Comparison of ENCODE assay signal across 10 mouse cellular contexts in genomic region chr4:53110356-53110755, GRCm38 (mm10). TPM values are rescaled to one million over a fixed set of nuclear protein-coding genes. Genes with fewer than 3 reads are reported as not detected.
DNase-seq lines count a peak whose midpoint lies in the region; ATAC-seq and TF ChIP-seq lines count a peak whose summit lies in the region.
"Had no signal": no experiment of that assay in that cellular context is flagged by ENCODE, and none has a peak within 500 bp of the region (broad histone marks: within the 10 kb centered on the region; RNA-seq: fewer than 3 reads in every experiment).

No protein-coding gene starts in this region.

- H3K9me3 ChIP-seq in MEL (replicated peaks; ENCODE audit: insufficient read depth, low read length): no peaks in the 10 kb centered on the region
- H3K9me3 ChIP-seq in forebrain, embryonic 16.5 days (ENCODE audit: control insufficient read depth, low read length): no peaks in the 10 kb centered on the region
- no peaks in the 10 kb centered on the region for H3K9me3 ChIP-seq in intestine, embryonic 16.5 days (ENCODE audit: control insufficient read depth, low read length)
- H3K9me3 ChIP-seq: heart, embryonic 15.5 days; liver, embryonic 13.5 days had no signal

- H3K9ac ChIP-seq in MEL (ENCODE audit: control insufficient read depth, low read depth, low read length, poor library complexity, severe bottlenecking): no peak overlapping the region
- H3K9ac ChIP-seq in forebrain, embryonic 16.5 days (replicated peaks; ENCODE audit: low read depth, low read length): no peak overlapping the region
- no peak overlapping the region for H3K9ac ChIP-seq in intestine, embryonic 16.5 days (ENCODE audit: low read depth, low read length)
- H3K9ac ChIP-seq: heart, embryonic 15.5 days; liver, embryonic 13.5 days had no signal

- peaks cover 18 to 20% of the 10 kb centered on the region in 2 experiments for H3K36me3 ChIP-seq in MEL (ENCODE audit: control insufficient read depth in 1 of 2, insufficient read depth in 2 of 2, low read length in 2 of 2)
- 0 out of 2 replicates have a peak, but pooled peaks cover 3% of the 10 kb centered on the region for H3K36me3 ChIP-seq in forebrain, embryonic 16.5 days (ENCODE audit: control insufficient read depth, insufficient read depth)
- no peaks in the 10 kb centered on the region for H3K36me3 ChIP-seq in intestine, embryonic 16.5 days (ENCODE audit: control insufficient read depth, insufficient read depth, low read length)
- H3K36me3 ChIP-seq: heart, embryonic 15.5 days had no signal

- TF ChIP-seq CTCF in MEL (IDR thresholded peaks at IDR 0.05 in 2 of 3, conservative IDR thresholded peaks at IDR 0.05 in 1 of 3; ENCODE audit: control insufficient read depth in 1 of 3, insufficient read depth in 1 of 3, low read depth in 2 of 3, low read length in 3 of 3, poor library complexity in 1 of 3, severe bottlenecking in 1 of 3): peak; percentile 41 to 81 (median 44)

- DNase-seq in layer of hippocampus, adult 11-12 months (ENCODE audit: low spot score): peak; percentile 43
- DNase-seq in layer of hippocampus, adult 9-10 months (ENCODE audit: low spot score): no peak
- peak; percentile 20 for DNase-seq in CD4-positive helper T cell, adult 2 months (ENCODE audit: low read depth, low spot score)
- peak; percentile 65 for DNase-seq in MEL (ENCODE audit: low read depth, low spot score)
- DNase-seq in adrenal gland, postnatal 14 days: no peak
- DNase-seq in layer of hippocampus, adult 8-10 months (ENCODE audit: low spot score in 2 of 2): no peak
- DNase-seq: liver, embryonic 13.5 days had no signal

- ATAC-seq in forebrain, embryonic 16.5 days: peak; percentile 53; the same call in 1 of the 2 replicates
- ATAC-seq in intestine, embryonic 16.5 days: no peak

- TF ChIP-seq RAD21 in MEL (IDR thresholded peaks at IDR 0.05; ENCODE audit: low read depth, low read length): peak; percentile 88

- TF ChIP-seq POLR2A in MEL (IDR thresholded peaks at IDR 0.05; ENCODE audit: control insufficient read depth in 1 of 2, insufficient read depth in 1 of 2, low read depth in 1 of 2, low read length in 2 of 2, poor library complexity in 1 of 2): no peak

- H3K4me3 ChIP-seq in MEL (ENCODE audit: control insufficient read depth in 1 of 2, insufficient read depth in 1 of 2, low read depth in 2 of 2, low read length in 2 of 2): no peak overlapping the region
- no peak overlapping the region for H3K4me3 ChIP-seq in forebrain, embryonic 16.5 days (replicated peaks; ENCODE audit: low read length)
- H3K4me3 ChIP-seq in intestine, embryonic 16.5 days (ENCODE audit: low read length): no peak overlapping the region
- H3K4me3 ChIP-seq: heart, embryonic 15.5 days; liver, embryonic 13.5 days had no signal

- WGBS in forebrain, embryonic 16.5 days: 25% methylated on average over 5 of the region's 5 CpGs
- WGBS in intestine, embryonic 16.5 days: 27% methylated on average over 5 of the region's 5 CpGs

- no peak overlapping the region for H3K4me2 ChIP-seq in forebrain, embryonic 16.5 days (ENCODE audit: low read length)
- H3K4me2 ChIP-seq in intestine, embryonic 16.5 days (ENCODE audit: low read depth, low read length): no peak overlapping the region
- H3K4me2 ChIP-seq: heart, embryonic 15.5 days; liver, embryonic 13.5 days had no signal

- no peak for TF ChIP-seq EP300 in MEL (IDR thresholded peaks at IDR 0.05; ENCODE audit: low read depth in 1 of 2, low read length in 2 of 2)

- H3K27ac ChIP-seq in MEL (ENCODE audit: control insufficient read depth, low read depth, low read length): no peak overlapping the region
- H3K27ac ChIP-seq in forebrain, embryonic 16.5 days (ENCODE audit: low read length): no peak overlapping the region
- H3K27ac ChIP-seq in intestine, embryonic 16.5 days (ENCODE audit: low read length): no peak overlapping the region
- H3K27ac ChIP-seq: heart, embryonic 15.5 days; liver, embryonic 13.5 days had no signal

- H3K4me1 ChIP-seq in MEL (ENCODE audit: control insufficient read depth in 1 of 2, insufficient read depth in 2 of 2, low read length in 2 of 2): peaks cover 9 to 15% of the 10 kb centered on the region in 2 experiments
- peaks cover 2% of the 10 kb centered on the region; the same call in 1 of the 2 replicates for H3K4me1 ChIP-seq in forebrain, embryonic 16.5 days (replicated peaks; ENCODE audit: control insufficient read depth, insufficient read depth, low read length)
- H3K4me1 ChIP-seq in intestine, embryonic 16.5 days (ENCODE audit: control insufficient read depth, insufficient read depth, low read length): no peaks in the 10 kb centered on the region

- no peaks in the 10 kb centered on the region for H3K27me3 ChIP-seq in MEL (ENCODE audit: control insufficient read depth in 1 of 2, insufficient read depth in 2 of 2, low read length in 2 of 2)
- no peaks in the 10 kb centered on the region for H3K27me3 ChIP-seq in forebrain, embryonic 16.5 days (replicated peaks; ENCODE audit: control insufficient read depth, insufficient read depth, low read length)
- H3K27me3 ChIP-seq in intestine, embryonic 16.5 days (replicated peaks; ENCODE audit: control insufficient read depth, insufficient read depth, low read length): no peaks in the 10 kb centered on the region
- H3K27me3 ChIP-seq: heart, embryonic 15.5 days; liver, embryonic 13.5 days had no signal

- no peaks in the 10 kb centered on the region for H3K79me2 ChIP-seq in MEL (ENCODE audit: control insufficient read depth, insufficient read depth, low read length, poor library complexity)

TF ChIP-seq in MEL, 35 proteins besides CTCF, POLR2A, EP300 and RAD21:
- TF ChIP-seq MEF2A (IDR thresholded peaks at IDR 0.05; ENCODE audit: extremely low read depth, insufficient replicate concordance, low read depth, low read length, poor library complexity, severe bottlenecking): no peak
- peak; percentile 86 for TF ChIP-seq SMC3 (IDR thresholded peaks at IDR 0.05; ENCODE audit: low read depth, low read length)
- TF ChIP-seq TCF12 (IDR thresholded peaks at IDR 0.05; ENCODE audit: low read depth, low read length): no peak
- TF ChIP-seq RCOR1 (IDR thresholded peaks at IDR 0.05; ENCODE audit: low read depth, low read length): no peak
- TF ChIP-seq SIN3A (IDR thresholded peaks at IDR 0.05; ENCODE audit: low read length): peak; percentile 32; the same call in 1 of the 2 replicates
- TF ChIP-seq ZC3H11A (IDR thresholded peaks at IDR 0.05; ENCODE audit: low read depth, low read length): peak; percentile 83

RNA-seq across cellular contexts. Expression of gene Abca1, which starts 49.3 kb away (rescaled TPM):
- 8.4 and 10.8 TPM in 2 replicates for total RNA-seq in MEL (2012; rRNA removed)
- 1 to 10 TPM in 1 of 2 experiments, not detected in 1; 9.0 TPM for polyA plus RNA-seq in MEL (2012; ENCODE audit: insufficient read depth in 1 of 2, insufficient read length in 2 of 2, low read depth in 1 of 2, low replicate concordance in 2 of 2, missing spikeins in 1 of 2)
- polyA plus RNA-seq in forebrain, embryonic 16.5 days (2015; fragmentation: Nextera tagmentation; extraction: Ambion mirVana): 8.9 and 11.7 TPM in 2 replicates
- 164 and 209 TPM in 2 replicates for total RNA-seq in adrenal gland, postnatal 14 days (2021)
- 10 to 100 TPM; 23.5 to 37.9 (median 28.2) TPM for total RNA-seq in layer of hippocampus, adult 8-10 months (2022)
- 2.3 and 2.4 TPM in 2 replicates for polyA plus RNA-seq in intestine, embryonic 16.5 days (2015; fragmentation: Nextera tagmentation; extraction: Ambion mirVana)

Comparison
In these comparisons a context has a peak if more than half of its experiments do, and no peak if none do; other contexts are left out.
1. DNase-seq: peak in layer of hippocampus, adult 11-12 months (single experiment), CD4-positive helper T cell, adult 2 months (single experiment) and MEL (single experiment); none in layer of hippocampus, adult 9-10 months (single experiment), adrenal gland, postnatal 14 days (single experiment) and layer of hippocampus, adult 8-10 months (0 of 2).